Mouse (Mus musculus) ovary, adult 2 months (tissue): ENCODE measurements around the gene Ctbp1. TPM values are rescaled to one million over a fixed set of nuclear protein-coding genes. Genes with fewer than 3 reads are reported as not detected.

Source experiments
- polyA plus RNA-seq: library from polyadenylated mRNA; depleted of rRNA; stranded (reverse); fragments of >200 nt; gene quantifications from 2 replicates; pipeline ENCODE4 v1.2.3, GENCODE M21; 2012; rRNA removed

Ctbp1 gene
- 426 and 592 TPM in 2 replicates for polyA plus RNA-seq

DNA sequence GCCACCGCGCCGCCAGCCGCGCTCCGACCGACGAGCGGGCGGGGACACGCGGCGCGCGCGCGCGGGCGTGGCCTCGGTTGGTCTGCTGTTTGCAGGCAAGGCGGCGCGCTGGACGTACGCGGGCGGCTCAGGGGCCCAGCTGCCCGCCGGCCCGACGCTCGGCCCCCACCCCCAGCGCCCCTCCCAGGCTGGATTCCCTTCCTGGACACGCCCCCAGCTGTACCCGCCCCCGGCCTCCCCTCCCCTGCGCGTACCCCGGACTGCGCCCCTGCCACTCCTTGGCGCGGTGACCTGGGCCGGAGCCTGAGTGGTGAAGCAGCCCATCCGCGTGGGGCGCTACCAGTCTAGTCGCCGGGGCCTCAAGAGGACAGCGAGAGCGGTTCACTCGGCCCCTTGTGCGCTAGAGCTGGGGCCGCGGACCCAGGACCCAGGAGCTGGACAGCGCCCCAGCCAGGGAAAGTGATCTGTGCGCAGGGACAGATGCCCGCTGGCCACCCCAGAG, at the start of gene Ctbp1:
Gene Ctbp1 (minus strand): TSS at position 42 of the 502 bp plus-strand sequence.

DNA sequence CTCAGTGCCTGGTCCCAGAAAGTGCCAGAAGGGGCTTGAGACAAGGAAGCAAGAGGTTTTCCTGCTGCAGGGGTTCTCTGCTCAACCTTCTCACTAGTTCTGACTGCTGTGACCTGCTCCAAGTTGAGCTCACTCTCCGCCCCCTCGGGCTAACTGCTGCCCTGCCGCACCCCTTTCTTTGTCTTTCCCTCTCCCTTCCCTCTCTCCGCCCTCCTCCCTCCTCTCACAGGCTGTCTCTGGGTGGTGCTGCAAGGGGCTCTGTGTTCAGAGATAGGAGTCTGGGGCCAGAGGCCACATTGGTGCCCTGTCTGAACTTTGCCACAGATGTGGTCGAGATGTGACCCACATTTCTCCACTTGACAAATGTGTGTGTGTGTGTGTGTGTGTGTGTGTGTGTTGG, 56.7 kb downstream of the Ctbp1 start, which contains the start of gene Spon2:
Gene Spon2 (minus strand): TSS at position 375 of the 400 bp plus-strand sequence.

Other genes with a start within 250 kb of the Ctbp1 start
- gene Slc5a1, start 170.8 kb downstream of the Ctbp1 start, polyA plus RNA-seq, result 0.22 and 0.37 TPM in 2 replicates
- gene Spon2, start 56.5 kb downstream of the Ctbp1 start, polyA plus RNA-seq, result 49.5 and 57.8 TPM in 2 replicates
- 160 and 185 TPM in 2 replicates for gene Maea, start 60.5 kb upstream of the Ctbp1 start, polyA plus RNA-seq
- 5.7 and 6.8 TPM in 2 replicates for gene Uvssa, start 103.6 kb upstream of the Ctbp1 start, polyA plus RNA-seq
- gene Nkx1-1, start 159.0 kb upstream of the Ctbp1 start, polyA plus RNA-seq, result not detected in 2 replicates